Mouse (Mus musculus) CD8-positive naive resting alpha-beta T cell, adult 57 days (primary cell): ENCODE measurements around the gene Triml1. TPM values are rescaled to one million over a fixed set of nuclear protein-coding genes. Genes with fewer than 3 reads are reported as not detected.

ENCODE experiments used
- total RNA-seq: library from RNA; stranded (reverse); gene quantifications from one replicate; pipeline ENCODE4 v1.2.4, GENCODE M21; 2023

The Triml1 gene
- total RNA-seq = not detected

DNA sequence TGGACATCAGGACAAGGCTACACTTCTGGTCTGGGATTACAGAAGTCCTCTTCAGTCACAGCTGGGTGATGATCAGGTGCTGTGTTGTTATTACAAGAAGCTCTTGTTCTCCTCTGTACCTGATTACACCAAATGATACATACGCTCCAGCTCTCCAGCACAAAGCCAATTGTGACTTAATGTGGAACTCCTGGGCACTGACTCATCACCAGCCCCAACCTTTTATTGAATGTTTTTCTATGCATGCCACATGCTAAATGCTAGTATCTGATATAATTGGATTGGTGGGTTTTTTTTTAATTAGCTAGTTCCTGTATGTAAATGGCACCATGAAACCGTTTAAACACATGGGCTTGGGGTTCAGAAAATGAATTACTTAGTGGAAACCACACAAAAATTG, at the start of gene Triml1:
Triml1 (minus strand) TSS at position 101 of the 400 bp plus-strand sequence.

DNA sequence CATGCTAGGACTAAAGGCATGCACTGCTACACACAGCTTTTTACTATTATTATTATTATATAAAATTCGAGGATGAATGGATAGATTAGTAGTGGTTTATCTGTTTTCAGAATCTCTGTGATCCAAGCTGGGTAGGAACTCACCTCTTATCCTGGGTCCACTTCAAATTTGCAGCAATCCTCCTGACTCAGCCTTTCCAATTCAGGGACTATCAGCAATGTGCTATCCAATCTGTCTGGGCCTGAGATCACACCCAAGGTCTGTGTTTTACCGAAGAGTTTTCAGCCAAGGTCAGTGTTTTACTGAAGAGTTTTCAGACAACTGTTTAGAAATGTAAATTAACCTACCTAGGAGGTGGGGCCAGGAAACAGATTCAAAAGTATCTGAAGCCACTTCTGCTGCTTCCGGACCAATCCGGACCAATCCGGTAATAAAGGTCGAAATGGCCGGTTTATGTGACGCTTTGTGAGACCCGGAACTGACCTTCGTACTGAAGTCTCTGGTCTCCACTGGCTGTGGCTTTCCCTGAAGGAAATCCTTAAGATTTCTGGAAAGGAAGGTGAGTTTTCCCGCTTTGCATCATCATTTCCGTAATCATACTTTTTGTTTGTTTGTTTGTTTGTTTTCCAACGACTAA, 38.9 kb upstream of the Triml1 start, which contains the start of gene Triml2:
Triml2 (plus strand) TSS at position 488 of the 637 bp plus-strand sequence.

Other genes with a start within 250 kb of the Triml1 start
- gene Triml2, start 39.1 kb upstream of the Triml1 start, total RNA-seq = not detected
- not detected for gene Zfp42, start 165.5 kb upstream of the Triml1 start, total RNA-seq